Mouse (Mus musculus) spleen, postnatal 10 days (tissue): Measurements from ENCODE around the gene Cep89.

ENCODE experiments used
- DNase-seq, 2 experiments: peaks; one replicate each; pipeline ENCODE4 v3.0.0; 2021 to 2022; ENCODE audit warnings: low spot score in 2 of 2

Cep89 gene

DNA sequence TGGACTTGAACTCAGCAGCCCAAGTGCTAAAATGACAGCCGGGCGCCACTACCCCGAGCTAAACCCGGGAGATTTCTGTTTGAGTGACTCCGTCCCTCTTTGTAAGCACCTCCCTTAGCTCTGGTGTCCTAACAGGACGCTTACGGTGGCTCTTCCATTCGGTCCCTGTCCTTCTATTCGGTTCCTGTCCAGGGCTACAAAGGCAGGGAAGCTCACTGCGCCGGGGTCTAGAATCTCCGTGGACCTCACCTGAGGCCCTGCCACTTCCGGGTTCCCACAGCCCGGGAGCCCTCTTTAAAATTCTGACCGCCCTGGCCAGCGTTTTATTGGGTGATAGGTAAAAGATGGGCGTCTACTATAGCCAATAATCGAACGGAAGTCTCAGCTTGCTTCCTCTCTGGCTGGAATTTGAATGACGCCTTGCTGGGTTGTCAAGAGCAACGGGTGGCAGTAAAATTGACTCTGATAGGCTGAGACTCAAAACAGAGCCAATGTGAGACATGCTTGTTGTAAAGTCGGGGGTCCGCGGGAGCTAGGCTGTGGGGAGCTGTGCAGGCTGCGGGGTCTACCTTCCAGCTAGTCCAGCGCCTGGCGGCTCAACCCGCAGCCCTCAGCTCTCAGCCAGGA lies at the start of gene Cep89, which contains the start of gene Faap24:
TSS of gene Cep89 (plus strand) at position 494 of the 627 bp plus-strand sequence.
TSS of gene Faap24 (minus strand) at position 295 of the 627 bp plus-strand sequence.
- peak; percentile 90 for DNase-seq

DNA sequence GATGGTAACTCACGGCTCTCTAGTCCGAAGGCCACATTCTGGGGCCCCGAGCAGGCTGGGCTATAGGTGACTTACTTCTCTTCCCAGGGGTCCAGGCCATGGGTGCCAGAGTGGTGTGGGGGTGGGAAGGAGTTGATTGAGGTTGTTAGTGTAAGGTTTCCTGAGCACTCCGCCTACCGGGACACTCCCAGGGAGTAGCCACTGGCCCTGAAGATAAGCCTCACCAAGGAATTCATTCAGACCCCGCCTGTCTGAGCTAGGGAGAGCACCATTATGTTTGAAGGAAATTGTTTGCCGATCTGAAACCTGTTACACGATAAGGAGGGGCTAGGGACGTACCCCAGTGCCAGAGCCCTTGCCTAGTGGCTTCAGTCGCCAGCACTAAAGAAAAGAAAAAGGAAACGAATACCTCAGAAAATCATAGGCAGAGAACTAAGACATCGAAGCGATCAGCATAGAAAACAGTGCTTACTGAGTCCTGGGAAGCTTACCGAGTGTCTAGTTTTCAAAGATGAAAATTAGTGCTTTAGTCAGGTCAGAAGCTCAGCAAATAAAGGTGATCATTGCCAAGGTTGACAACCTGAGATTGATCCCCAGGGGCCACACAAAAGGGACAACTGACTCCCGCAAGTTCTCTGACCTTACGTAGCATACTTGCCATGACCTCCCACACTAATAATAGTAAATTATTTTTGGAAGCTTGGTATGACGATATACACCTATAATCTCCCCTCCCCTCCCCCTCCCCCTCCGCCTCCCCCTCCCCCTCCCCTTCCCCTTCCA lies 48.7 kb upstream of the Cep89 start:
- no peak for DNase-seq

DNA sequence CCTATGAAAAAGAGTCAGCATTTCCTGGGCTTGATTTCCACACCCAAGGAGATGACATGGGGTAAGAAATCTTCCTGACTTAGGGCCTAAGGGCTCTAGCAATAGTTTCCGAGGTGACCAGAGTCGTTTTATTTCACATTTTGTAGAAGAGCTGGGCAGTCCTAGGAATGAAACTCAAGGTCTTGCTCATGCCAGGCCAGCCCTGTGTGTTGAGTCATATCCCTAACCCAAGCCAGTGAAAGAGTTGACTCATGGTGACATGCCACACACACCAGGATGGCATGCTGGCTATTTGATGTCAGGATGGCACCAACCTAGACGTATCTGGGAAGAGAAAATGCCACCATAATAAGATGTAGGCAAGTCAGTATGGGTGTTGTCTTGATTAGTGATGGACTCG lies 47.8 kb upstream of the Cep89 start:
- DNase-seq, result no peak

DNA sequence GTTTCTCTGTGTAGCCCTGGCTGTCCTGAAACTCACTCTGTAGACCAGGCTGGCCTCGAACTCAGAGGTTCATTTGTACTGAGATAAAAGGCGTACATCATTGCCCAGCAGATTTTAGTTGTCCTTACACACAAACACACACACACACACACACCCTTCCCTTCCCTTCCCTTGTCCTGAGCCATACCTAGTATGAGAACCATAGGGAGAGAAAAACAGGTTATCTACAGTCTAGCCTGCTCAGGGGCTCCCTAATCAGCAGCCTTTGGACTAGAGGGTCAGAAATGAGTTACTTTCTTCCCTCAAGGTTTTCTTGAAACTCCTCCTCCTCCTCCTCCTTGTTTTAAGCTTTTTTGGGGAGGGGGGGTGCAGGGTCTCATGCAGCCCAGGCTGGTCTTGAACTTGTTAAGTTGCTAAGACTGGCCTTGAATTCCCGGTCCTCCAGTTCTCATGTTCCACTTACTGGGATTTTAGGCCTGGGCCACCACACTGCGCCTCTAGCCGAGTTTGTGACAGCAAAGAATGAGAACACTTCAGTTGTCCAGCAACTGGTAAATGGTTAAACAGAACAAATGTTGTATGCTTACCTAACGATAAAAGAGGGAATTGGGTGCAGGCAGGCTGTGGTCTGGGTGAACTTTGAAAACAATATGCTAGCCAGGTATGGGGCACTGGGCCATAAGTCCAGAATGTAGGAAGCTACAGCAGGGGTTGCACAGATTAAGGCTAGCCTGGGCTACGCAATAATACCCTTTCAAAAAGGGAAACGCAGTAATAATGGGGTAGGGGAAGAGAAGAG lies 46.8 kb upstream of the Cep89 start:
- DNase-seq, result no peak

DNA sequence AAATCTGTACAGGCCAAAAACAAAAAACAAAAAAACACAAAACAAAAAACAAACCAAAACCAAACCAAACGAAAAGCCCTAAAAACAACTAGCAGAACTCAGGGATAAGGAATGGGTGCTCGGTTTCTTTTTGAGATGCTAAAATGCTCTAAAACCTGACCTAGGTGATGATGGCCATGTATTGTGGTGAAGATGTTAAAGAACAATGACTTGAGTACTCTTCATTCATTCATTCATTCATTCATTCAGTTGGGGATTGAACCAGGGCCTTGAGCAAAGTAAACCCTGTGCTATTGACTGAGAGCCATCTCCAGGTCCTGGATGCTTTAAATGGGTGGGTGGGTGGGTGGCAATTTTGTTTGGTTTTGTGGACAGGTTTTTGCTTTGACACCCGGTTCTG lies 45.7 kb upstream of the Cep89 start:
- DNase-seq, result no peak

DNA sequence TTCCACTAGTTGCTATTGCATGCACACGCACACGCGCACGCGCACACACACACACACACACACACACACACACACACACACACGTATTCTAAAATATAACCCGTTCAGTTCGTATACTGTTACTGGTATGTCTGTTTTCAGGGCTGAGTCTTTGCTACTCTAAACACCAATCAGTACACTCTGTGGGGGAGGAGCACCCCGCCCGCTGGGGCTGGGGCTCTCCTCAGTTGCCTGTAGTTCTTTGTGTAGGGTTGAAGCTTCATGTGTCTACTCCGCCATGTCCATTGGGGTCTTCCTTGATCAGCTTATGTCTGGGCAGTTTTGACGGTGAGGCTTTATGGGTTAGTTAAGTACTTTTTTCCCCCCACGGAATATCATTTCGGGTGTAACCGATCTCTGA lies 43.5 kb upstream of the Cep89 start:
- no peak for DNase-seq

DNA sequence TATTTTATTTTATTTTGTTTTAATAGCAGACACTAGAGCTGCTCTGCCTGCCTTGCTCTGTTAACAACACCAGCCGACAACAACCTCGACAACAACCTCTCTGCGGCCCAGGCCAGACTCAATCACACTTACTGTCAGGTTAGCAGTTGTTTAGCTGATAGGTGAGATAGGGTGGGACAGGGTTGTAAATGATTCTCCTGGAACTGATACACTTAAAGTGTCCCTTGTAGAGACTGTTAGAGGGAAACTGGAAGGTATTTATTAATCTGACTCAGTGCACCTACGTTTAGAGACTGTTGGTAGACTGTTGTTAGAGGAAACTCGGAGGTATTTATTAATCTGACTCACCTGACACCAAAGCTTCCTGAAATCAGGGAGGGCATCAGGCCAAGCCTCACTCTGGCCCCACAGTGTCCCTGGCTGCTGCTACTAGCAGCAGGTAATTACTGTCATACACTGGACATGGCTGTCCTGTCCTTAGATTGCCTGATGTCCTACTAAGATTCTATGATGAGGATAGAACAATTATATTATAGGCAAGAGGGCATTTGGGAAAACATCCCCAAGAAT lies 41.4 kb upstream of the Cep89 start:
- DNase-seq, result no peak

DNA sequence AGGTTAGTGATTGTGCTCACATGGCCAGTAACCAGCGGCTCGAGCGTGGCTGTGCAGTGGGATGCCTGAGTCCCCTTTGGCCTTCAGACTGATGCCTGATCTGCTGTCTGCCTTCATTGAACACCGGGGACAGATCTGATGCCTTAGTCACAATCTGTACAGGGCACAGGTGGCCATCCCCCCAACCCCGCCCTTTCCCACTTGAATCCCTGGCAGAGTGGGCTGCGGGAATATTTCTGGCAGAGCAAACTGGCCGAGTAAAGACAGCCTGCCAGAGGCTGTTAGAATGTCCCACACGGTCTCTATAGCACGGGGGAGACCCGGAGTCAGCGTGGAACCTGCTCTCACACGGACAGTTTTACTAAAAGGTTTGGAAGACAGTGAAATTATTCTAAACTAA lies 39.2 kb upstream of the Cep89 start:
- no peak for DNase-seq

DNA sequence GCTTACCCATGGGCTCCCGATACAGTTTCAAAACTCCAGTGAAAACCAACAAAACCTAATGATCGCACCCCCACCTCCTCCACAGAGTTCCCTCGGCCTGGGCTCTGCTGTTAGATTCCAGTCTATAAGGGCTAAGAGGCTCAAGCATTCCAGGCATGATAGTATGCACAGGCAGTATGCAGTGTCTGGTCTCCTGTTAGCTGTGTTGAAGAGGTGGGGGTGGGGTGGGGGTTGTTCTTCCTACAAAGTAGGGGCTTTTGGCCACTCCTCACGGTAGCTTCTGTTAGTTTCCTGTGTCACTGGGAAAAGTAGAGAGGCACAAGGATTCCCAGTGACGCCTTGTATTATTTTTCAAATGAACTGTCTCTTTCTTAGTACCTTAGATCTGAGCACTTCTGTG lies 34.6 kb upstream of the Cep89 start:
- no peak for DNase-seq

DNA sequence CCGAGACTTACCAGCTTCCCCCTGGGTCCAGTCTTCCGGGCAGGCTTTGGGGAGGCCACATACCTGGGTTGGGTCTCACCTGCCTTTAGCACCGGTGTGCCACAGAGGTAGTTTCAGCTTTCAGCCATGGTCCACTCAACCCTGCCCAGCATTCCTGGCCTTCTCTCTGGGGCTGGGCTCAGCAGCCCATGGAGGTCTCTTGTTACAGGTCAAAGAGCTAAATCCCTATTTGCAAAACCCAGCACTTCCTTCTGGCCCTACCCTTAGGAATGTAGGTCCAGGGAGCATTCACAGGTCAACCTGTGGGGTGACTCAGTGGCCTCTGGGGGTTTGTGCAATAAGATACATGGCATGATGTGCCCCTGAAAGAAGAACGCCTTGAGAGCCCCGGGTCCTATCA lies 34.0 kb upstream of the Cep89 start:
- no peak for DNase-seq

DNA sequence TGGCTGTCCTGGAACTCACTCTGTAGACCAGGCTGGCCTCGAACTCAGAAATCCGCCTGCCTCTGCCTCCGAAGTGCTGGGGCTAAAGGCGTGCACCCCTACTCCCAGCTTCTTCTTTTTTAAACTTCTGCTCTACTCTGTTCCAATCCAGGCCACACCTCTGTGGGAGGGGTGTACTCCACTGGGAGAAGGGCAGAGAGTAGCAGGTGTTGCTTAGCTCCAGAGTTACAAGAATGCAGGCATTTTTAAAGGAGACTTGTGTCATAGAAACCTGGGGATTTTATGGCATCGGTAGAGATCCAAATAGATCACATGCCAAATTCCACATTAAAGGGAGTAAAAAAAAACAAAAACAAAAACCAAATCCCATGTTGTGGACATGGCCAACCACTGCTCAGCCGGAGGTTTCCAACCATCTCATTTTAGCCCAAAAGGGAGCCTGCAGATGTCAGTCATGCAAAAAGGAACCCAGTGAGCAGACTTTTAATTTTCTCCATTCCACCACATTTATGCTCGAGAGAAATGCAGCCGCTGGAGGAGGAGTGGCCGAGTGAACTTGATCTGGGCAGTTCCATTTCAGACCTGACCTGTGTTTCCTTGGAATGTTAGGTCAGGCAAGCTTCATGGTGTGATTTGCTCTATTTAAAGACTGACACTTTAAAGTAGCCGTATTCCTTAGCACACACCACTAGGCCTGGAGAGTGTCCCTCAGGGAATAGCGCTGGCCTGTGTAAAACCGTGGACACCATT lies 31.5 kb upstream of the Cep89 start:
- no peak for DNase-seq

DNA sequence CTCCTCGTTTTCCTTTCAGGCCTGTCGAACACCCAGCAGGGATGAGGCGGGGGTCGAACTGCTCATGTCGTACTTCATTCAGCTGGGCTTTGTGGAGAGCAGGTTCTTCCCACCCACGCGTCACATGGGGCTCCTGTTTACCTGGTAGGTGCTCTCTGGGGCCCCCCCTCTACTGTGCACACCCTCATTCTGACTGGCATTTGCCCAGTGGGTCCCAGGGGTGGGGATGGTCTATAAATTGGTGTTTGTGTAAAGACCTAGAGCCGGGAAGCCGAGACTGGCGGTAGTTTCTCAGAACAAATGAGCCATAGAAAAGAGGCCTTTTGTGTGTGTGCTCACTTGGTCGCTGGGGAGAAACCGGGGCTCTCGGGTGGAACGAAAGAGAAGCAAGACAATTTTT lies 25.7 kb upstream of the Cep89 start:
- DNase-seq, result no peak

DNA sequence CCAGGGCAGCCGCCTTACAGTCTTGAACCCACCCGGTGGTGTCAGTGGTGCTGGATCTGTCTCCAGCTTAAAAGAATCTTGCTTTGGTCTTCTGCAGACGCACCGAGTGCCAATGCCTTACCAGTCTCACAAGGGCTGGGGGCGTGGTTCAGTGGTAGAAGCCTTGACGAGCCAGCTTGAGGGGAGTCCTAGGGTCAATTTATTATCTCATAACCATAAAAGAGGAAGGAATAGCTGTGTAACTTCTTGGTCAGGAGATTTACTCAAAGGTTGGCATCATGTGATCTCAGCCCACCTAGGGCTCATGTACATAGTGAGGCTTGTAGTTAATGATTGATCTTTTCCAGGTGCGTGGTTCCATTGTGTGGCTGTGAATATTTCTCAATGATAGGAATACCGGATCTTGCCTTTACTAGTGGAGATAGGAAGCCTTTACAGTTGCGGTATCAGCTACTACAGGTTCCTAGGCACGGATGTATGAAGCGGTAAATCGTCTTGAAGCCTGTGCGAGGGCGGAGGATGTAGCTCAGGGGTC lies 24.3 kb upstream of the Cep89 start:
- no peak for DNase-seq

DNA sequence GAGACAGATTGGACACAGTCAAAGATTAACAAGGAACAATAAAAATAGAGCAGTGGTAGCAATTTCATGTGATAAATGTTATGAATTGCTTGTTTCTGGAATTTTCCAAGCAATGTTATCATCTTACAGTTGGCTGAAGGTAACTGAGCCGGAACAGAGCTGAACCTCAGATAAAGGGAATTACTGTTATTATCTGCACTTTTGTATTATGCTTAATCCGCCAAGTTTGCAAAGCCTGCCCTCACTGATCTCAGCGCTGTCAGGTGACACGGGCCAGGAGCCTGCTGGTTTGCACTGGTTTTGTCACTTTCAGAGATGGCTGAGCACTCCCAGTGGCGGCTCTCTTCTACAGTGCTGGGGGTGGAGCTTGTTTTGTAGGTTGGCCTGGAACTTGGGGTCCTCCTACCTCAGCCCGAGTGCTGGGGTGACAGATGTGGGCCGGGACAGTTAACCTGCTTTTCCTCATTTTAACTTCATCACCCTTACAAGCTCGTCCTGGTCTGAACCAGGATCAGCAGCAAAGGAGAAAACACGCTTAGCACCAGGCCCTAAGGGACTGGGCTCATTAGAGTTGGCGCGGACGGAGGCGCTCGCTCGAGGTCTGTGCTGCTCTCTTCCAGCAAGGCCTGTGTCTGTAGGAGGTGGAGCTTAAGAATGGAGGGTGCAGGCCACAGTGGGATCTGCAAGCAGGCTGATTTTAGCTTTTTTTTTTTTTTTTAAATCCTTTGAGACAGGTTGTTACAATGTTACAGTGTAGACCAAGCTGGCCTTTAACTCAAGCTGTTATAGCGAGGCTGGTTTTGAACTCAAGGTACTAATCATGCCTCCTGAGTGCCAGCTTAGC lies 23.5 kb upstream of the Cep89 start:
- no peak for DNase-seq

DNA sequence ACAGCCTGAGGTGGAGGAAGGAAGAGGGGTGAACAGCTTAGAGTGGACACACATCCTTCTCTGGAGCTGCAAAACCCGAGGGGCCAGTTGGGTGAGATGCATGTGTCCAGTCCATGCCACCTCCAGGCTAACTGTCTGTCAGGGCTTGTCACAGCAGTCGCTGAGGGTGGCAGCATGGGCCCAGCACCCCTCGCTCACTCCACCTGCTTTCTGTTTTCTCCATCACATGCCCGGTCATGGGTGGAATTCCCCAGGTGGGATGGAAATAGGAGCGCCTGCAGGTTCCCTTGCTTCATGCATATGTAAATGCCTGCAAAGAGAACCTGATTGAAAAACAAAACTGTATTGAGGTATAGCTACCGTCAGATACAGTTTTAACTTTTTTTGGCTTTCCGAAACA lies 22.6 kb upstream of the Cep89 start:
- no peak for DNase-seq

DNA sequence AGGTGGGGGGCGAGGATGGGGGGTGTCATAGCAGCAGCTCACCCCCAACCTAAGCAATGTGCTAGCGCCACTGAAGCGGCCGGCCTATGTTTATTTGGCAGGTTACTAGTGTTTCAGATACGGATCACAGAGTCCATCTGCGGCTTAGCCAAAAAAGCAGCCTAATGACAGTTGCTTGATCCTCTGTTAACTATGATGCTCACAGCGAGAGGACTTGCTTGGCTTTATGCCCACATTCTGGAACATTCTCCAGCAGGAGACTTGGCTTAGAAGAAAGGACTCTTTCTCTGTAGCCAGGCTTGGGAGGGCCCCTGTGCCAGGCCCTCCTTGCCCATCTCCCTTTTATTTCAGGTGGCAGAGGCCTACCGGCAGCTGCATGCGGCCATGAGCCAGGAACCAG lies 20.2 kb upstream of the Cep89 start:
- no peak for DNase-seq

DNA sequence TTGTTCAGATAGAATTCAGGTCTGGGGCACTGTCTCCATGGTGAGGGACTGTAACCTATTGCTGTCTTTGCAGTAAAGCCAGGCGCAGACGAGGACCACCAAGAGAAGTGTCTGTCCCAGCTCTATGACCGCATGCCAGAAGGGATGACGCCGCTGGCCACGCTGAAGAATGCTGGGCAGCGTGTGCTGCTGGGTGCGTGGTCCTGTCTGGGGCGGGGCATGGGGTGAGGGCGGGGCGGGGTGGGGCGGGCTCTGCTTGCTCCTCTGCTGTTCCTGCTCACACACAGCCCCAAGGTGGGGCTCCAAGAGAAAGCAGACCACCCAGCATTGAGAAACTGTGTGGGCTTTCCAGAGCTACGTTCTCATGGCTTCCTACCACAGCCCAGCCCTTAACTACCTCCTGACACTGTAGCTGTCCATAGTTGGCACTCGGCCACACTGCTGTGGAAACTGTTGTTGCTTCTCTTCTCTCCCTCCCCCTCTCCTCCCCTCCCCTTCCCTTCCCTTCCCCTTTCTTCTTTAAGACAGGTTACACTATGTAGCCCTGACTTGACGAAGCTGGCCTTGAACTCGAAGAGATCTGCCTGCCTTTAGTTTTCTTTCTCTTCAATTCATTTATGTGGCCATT lies 17.2 kb upstream of the Cep89 start:
- DNase-seq, result no peak

DNA sequence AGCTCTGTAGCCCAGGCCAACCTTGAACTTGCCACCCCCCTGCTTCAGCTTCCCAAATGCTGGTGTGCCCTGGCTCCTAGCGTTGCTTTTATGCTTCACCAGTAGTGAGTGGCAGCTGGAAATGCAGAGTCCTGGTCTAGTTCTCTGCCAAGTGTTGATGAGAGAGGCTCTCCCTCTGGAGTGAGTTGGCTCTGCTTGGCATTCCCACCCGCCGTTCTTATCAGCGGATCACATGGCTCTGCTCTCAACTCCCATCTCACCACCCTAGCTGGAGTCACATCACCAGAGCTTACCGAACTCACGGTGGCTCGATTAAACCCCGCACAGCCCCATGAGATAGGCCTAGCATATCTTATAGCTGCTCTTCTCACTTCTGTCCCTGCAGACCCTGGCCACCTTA lies 16.5 kb upstream of the Cep89 start:
- no peak for DNase-seq

DNA sequence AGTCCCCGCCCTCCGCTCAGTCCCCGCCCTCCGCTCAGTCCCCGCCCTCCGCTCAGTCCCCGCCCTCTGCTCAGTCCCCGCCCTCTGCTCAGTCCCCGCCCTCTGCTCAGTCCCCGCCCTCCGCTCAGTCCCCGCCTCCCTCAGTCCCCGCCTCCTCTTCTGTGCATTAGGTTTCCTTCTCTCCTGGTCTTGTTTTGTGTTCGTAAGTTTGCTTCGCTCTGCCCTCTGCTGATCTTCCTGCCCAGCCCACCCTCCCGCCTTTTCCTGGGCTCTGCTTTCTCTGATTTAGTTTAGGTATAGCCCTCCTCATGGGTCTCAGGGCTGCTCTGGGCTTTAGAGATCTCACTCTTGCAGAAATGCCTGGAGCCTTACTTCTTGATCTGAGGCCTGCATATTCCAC lies 15.0 kb upstream of the Cep89 start:
- DNase-seq, result peak in 1 of 2 experiments; percentile 26
